Mouse (Mus musculus) erythroblast, embryonic 14.5 days (primary cell): ENCODE results near the gene Pigt.

Source experiments
- GATA1 ChIP-seq: IDR thresholded peaks from 2 replicates; pipeline ENCODE4 v1.6.1; 2012; ENCODE audit warnings: low read length, inconsistent platforms, mixed read lengths
- TAL1 ChIP-seq: IDR thresholded peaks from 3 replicates; pipeline ENCODE4 v1.6.1; 2012; ENCODE audit warnings: low read length, inconsistent platforms, mixed read lengths

DNA sequence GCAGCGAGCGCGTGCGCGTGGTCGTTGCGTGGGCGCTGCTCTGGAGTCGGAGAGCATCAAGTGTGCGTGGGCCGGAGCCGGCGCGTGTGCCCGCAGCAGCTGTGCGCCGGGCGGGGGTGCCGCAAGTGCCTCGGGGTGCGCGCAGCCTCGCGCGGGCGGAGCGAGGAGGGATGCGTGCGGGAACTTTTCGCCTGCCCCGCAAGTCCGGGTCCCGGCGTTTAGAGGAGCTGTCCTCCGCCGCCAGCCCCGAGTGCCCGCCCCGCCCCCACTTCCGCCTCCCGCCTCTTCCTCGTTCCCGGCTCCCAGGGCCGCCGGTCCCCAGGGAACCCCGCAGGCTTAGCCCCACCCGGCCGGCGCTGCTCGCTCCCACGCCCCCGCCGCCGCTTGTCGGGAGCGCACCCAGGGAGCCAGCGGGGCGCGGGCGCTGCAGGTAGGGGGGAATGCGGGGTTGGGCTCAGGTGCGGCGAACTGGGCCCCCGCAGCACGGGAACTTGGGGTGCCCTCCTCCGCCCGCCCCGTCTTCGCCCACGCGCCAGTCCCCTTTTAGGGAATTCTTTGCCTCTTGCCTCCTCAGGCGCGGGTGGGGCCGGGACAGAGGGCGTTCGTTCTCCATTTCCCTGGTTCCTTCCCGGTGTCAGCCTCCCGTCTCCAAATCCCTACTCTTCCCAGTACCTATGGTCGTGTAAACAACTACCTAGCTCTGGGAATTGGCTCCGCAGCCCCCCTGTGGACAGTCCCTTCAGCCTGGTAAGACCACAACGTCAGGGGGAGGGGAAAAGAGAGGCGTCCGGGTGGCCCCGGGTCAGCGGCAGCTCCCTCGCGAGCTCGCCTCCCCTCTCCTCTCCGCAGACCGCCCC is 10.8 kb upstream of the Pigt start:
- TF ChIP-seq TAL1, result no peak
- TF ChIP-seq GATA1, result no peak
